Mouse (Mus musculus): ENCODE measurements around the gene Myo18a.

The Myo18a gene

DNA sequence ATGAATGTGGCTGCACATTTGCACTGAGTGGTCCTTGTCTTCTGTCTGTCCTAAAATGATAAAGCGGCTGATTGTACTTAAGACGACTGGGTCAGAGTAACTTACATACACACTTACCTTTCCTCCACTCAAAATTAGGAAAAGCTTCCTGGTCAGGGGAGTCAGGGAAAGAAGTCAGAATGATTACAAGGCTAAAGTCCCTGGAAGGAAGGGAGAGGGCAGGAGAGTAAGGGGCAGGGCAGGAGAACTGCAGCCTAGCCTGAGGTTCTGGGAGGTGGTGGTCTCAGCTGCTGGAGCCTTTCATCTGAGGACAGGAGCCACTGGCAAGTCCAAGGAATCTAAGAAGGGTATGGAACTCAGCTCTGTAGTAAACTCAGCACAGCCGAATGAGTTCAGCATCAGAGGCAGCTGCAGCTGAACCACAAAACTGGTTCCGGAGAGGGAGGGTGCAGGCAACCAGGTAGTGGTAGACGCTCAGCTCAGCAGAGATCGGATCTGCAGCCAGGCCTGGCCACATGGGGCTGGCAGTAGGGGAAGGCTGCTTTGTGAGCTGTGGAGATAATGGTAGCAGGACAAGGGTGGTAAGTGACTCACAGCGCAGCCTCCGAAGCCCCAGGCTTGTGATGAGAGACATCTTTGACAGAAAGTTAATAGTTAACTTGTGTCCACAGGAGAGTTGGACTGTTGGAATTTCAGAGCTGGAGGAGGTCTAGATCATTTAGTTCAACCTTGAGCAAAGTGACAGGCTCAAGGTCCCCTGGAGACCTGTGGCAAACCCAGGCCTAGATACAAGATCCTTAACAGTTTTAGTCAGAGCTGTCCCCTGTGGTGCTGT lies 9.1 kb downstream of the Myo18a start:
- DNase-seq (ENCODE audit: low spot score in 2 of 2): no peak

DNA sequence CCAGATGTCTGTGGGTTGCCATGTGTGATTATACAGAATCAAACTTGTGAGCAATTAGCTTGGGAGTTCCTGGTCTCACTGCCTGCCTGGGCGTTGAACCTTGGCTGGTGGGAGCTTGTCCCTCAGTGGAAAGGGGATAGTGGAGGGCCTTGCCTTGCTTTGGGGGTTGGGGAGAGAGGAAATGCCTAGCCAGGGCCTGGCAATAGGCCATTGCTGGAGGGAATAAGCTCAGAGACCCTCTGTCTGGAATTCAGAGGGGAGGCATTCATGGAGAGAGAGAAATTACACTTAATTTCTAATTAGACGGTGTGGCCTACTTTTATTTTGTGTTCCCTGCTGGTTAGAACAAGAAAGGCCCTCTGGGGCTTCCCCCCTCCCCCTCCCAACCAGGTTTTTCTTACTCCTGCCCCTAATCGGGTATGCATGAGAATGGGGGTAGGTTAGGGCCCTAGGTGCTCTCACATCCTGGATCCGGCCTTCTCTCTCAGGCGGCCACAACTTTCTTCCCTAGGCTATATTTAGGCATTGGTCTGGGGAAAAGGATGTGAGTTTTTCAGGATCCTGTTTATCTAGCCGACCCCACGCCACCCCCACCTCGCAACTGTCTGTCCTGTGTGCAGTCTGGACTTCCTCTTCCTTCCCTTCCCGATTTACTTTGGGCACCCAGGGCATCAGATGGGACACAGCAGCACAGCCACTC lies 12.8 kb downstream of the Myo18a start:
- no peak for DNase-seq (ENCODE audit: low spot score in 2 of 2)

DNA sequence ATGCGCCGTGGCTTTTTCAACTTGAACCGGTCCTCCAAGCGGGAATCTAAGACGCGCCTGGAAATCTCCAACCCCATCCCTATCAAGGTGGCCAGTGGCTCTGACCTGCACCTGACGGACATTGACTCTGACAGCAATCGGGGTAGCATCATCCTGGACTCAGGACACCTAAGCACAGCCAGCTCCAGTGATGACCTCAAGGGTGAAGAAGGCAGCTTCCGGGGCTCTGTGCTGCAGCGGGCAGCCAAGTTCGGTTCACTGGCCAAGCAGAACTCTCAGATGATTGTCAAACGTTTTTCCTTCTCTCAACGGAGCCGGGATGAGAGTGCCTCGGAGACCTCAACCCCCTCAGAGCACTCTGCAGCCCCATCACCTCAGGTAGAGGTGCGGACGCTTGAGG lies 14.4 kb downstream of the Myo18a start:
- DNase-seq (ENCODE audit: low spot score in 2 of 2): no peak

DNA sequence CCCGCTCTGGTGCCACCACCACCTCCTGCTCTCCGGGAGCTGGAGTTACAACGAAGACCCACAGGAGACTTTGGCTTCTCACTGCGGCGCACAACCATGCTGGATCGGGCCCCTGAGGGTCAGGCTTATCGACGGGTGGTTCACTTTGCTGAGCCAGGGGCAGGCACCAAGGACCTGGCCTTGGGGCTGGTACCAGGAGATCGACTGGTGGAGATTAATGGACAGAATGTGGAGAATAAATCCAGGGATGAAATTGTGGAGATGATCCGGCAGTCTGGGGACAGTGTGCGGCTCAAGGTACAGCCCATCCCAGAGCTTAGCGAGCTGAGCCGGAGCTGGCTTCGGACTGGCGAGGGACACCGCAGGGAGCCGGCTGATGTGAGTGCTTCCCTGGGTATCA lies 14.9 kb downstream of the Myo18a start:
- DNase-seq (ENCODE audit: low spot score in 2 of 2): no peak

DNA sequence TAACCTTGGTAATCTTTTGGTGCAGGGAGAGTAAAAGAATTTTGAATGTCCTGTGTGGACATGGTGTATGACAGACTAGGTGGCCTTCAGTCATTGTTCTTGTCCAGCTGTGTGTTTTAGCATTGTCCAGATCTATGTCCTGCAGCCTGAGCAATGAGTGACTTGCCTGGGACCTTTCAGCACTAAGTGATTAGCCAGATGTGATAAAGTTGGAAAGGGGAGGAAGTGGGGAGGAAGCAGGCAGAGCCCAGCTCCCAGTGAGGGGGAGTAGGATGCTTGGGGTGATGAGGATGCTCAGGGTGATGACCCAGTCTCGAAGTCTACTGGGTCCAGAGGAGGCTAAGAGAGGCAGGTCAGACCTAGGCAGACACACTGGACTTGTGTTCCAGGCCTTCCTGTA lies 16.2 kb downstream of the Myo18a start:
- DNase-seq (ENCODE audit: low spot score in 2 of 2): no peak

DNA sequence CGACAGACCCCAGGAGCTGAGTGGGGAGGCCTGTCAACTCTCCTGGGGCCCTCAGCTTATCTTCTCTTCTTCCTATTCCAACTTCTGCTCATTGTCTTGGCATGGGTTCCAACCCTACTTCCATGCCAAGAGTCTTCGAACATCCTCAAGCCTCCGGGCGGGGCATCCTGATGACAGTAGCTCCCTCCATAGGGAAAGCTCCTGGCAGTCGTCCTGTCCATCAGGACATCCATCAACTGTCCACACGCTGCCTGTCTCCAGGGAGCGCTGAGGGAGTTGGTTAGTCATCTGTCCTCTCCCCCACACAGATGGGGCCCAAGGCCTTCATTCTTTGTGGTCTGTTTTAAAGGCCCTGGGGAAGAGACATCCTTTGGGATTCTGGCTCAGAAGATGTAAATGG lies 18.0 kb downstream of the Myo18a start:
- no peak for DNase-seq (ENCODE audit: low spot score in 2 of 2)

DNA sequence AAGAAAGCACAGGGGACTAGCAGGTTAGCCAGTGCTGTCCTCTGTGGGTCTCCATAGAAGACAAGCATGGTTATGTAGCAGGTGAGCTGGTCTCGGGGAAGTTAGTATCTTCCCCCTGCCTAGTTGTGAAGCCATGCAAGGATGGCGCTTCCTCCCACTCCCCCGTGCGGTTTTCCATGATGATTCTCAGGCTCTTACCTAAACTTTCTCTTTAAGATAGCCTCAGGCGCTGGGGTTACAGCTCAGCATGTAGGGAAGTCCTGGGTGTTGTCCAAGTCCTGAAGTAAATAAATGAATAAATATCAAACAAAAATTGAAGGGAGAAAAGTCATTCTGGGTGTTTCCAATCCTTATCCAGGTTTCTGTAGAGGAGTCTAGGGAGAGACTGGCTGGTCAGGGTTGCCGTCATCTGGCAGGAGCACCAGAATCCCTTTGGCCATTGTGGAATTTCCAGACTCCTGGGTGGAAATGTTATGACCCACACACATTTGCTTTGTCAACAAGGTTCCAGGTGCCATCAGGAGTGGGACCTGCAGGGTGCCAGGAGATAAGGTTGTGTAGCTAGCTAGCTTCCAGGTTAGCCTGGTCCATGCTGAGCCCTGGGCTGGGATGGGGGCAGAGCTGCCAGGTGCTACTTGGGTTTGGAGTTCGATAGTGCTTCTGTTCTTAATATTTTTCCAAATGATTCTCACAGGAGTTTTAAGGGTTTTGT lies 19.2 kb downstream of the Myo18a start:
- no peak for DNase-seq (ENCODE audit: low spot score in 2 of 2)

DNA sequence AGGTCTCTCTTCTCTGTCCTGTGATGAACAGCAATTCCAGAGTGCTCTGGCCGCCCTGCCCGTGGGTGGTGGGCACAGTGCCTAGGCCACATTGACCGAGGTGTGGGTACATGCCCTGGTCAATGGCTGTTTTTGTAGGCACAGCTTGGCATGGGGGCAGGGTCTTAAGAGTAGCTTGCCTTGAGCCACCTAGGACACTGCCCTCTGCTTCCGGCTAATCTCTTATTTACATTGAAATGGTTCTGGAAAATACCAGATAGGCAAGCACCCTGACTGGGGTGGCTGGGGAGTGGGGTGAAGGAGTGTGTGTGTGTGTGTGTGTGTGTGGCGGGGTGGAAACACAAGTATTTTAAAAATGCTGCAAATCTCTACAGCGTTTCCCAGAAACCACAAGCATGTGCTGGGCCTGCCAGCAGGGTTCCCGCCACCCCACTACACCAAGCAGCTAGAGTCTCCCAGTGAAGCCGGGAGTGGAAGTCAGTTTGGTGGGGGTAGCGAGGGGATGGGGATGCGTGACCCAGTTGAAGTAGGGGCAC lies 20.2 kb downstream of the Myo18a start:
- no peak for DNase-seq (ENCODE audit: low spot score in 2 of 2)

DNA sequence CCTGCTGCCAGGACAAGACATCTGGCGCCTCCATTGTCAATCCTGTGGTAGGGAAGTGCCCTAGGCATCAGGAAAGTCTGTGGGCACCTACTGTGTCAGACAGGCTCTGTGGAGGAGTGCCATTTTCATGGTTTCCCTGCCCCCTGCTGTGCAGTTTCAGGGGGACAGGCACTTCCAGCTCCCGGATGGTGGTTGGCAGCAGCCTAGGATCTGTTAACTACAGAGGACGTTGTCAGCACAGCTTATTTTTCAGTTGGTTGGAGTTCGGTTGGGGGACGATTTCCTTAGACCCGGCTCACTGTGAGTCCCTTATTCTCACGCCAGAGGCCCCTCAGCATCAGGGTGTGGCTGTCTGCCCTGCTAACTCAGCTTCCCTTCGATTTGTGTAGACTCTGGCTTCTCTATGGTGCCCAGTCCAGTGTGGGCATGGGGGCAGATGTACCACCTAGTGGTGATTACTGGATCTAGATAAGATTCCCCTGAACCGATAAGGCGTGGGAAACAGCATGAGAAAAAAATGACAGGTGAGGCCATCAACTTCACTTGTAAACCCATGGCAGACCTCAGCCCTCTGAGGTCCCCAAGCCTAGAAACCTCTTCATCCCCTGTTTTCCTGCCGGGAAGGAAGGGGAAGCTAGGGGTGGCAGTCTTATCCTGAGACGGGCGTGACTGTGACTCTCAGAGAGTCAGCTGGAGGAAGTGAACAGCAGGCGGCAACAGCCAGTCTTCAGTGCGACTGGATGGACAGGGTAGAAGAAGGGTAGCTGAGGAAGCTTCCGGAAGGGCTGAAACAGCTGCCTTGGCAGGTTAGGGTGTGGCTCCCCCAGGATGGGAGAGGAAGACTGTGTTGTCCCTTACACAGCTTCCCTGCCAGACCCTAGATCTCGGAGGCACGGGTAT lies 21.0 kb downstream of the Myo18a start:
- DNase-seq (ENCODE audit: low spot score in 2 of 2): peak in 1 of 2 experiments; percentile 28

DNA sequence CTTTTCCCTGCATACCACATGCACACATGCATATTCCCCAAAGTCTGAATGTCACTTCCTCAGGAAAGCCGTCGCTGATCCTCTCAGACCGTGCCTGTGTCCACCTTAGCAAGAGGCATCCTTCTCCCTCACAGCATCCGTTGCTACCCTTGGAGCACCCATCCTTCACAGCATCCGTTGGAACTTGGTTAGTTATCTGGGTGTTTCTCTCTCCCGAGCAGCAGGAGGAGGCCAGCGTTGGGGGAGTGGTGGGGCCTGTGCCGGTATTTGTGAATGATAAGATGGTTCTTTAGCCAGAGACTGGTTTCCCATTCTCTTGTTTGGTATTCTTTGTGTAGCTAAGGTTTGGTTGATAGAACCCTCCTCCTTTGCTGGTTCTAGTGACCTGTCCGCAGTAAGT lies 21.8 kb downstream of the Myo18a start:
- DNase-seq (ENCODE audit: low spot score in 2 of 2): no peak

DNA sequence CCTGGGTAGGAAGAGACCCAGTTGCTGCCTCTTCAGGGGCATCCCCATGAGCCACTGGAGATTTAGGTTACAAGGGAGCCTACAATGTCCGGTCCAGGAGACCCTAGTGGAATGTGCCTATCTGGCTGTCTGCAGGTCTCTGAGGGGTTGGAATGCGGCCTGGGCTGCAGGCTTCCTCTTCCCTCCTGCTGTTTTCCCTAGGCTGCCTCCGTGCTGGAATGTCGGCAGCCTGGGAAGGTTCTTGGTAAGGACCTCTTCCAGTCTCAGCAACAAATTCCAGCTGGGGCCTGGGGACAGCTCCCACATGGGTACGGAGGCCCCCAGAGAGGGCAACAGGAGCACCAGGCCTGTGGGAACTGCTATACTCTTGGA lies 22.3 kb downstream of the Myo18a start:
- no peak for DNase-seq (ENCODE audit: low spot score in 2 of 2)

DNA sequence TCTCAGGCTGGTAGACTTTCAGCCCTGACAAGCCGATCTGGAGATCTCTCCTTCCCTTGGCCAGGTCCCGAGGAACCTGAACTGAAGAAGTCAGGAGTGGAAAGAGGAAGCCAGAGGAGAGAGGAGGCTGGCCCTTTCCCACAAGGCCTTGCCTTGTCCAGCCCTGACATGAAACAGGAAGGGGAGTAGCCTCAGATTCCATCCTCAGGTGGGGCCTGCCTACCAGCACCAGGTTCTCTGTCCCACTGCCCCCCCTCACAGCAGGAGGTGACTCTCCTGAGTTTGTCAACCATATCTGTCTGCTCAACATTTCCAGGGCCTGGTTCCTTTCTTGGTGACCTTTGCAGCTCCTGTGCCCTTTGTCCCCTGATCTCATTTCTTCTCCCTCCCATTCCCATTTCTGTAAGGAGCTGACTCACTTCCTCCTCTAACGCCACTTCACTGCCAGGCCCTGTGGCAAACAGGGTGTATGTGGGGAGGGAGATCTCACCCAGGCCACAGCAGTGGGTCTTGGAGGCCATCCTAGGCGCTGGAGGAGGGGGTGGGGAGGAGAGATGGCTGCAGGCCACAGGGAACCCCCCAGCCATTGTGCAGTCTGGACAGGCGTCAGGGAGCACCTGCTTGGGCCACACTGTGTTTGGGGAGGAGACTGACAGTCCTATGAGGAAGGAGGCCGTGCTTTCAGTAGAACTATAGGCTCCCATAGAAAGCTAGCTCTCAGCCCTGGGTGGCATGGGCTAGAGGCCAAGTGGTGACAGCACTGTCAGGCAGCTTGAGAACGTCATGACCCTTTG lies 22.9 kb downstream of the Myo18a start:
- no peak for DNase-seq (ENCODE audit: low spot score in 2 of 2)

DNA sequence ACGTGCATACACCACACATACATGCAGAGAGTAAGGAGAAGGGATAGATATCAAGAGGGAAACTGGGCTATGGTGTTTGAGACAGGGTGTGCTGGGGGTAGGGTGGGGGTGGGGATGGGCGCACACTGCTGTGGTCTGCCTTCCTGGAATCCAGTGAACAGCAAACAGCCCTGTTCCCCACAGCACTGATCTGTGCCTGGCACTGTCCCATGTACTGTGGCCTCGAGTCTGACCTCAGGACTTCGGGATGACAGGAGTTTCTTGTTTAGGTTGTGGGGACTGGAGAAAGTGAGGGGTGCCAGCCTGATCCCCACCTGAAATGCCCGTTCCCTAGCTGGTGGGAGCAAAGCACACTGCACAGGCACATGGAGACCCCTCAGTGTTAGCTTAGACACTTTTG lies 24.7 kb downstream of the Myo18a start, which contains the start of gene Gm10277:
Gene Gm10277 (minus strand): TSS at position 41 of the 400 bp plus-strand sequence.
- no peak for DNase-seq (ENCODE audit: low spot score in 2 of 2)

DNA sequence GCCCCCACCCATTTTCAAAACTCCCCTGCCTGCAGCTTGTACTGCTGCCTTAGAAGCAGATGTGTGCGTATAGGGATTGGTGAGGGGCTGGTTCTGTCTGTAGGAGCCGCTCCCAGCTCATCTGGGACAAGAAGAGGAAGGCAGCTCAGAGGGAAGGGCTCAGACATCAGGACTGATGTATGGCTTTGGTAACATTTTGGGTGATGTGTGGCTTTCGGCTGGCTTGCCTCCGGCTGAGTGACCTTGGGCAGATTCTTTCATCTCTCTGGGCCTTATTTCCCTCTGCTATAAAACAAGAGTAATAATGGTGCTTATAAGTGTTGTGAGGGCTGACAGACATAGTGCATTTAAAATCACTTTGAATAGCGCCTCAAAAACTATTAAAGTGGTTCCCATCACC lies 26.5 kb downstream of the Myo18a start:
- DNase-seq (ENCODE audit: low spot score in 2 of 2): no peak

DNA sequence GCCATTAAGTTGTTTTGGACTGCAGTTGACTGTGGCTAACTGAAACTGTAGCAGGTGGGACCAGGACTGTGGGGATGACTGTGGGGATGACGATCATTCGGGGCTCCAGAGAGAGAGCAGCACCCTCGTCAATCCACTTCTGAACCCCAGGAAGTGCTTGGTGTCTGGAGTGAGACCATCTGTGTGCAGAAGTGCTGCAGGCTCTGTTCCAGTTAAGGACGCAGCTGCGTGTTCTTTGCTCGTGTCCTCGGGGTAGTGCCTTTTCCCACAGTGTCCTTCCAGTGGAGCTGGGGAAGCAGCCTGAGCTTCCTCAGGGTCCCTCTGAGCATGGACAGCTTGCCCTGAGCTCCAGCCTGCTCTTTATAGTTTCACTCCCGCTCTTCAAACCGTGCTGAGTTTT lies 27.2 kb downstream of the Myo18a start:
- no peak for DNase-seq (ENCODE audit: low spot score in 2 of 2)

DNA sequence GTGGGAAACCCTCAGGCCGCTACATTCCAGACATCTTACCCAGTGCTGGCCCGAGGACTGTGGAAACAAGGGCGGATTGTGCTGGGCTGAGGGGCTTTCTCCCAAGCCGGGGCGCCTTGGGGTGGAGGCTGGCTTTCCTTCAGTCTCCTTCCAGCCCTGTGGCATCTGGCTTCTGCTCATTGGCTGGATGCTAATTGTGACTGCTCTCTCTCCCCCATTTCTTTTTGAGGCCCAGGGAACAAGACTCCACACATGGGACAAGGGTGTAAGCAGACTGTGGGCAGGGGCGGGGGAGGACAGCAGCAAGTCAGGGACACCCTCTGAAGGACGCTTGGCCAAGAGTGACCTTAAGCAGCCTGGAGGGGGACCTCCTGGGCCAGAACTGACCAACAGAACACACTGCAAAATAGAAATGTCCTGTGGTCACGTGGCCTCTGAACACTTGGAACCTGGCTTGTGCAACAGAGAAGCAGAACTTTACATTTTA lies 28.2 kb downstream of the Myo18a start:
- no peak for DNase-seq (ENCODE audit: low spot score in 2 of 2)

DNA sequence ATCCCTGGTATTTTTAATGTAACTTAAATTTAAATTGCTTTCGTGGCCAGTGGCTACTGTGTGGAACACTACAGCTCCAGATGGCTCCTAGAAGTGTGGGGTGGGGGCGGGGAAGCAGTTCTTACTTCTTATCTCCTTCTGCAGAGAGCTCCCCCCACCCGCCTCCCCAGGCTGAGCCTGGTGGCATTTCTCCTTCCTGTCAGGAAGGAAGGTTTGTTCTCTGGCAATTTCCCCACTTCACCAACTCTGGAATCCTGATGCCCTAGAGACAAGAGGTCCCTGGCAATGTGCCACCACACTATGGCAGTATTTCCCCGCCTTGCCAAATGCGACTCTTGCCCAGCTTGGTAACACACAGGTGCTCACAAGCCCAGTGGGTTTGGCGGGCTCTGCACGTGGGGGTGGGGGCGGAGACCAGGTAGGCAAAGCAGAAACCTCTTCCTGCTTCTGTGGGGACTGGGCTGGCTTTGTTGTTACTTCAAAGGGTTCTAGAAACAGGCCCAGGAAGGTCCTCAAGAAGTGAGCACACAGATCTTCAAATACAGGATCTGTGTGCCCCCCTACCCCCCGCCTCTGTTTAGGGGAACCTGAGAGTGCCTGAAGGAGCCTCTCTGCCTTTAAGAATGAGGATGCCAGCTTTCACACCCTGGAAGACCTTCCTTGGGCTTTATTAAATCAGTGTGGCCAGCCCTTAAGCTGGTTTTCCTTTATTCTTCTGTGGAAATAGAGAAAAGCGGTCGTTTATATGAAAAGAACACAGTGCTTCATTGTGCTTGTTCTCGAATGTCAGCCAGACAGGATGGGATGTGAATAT lies 28.9 kb downstream of the Myo18a start:
- peak in 1 of 2 experiments; percentile 54 for DNase-seq (ENCODE audit: low spot score in 2 of 2)

DNA sequence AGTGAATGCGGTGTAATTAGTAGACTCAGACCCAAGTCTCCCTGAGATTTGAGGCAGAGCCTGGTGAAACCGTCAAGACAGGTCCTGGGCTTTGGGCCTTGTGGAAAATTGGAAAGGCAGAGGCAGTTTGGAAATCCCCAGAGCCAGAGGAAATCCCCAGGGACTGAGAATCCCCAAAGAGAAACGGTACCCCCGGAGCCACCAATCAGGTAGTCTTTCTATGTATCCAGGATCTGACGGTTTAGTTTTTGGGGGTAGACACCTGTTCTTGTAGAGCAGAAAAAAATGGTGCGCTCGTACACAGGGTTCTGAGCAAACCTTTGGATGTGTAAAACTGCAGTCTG lies 29.5 kb downstream of the Myo18a start:
- DNase-seq (ENCODE audit: low spot score in 2 of 2): no peak

DNA sequence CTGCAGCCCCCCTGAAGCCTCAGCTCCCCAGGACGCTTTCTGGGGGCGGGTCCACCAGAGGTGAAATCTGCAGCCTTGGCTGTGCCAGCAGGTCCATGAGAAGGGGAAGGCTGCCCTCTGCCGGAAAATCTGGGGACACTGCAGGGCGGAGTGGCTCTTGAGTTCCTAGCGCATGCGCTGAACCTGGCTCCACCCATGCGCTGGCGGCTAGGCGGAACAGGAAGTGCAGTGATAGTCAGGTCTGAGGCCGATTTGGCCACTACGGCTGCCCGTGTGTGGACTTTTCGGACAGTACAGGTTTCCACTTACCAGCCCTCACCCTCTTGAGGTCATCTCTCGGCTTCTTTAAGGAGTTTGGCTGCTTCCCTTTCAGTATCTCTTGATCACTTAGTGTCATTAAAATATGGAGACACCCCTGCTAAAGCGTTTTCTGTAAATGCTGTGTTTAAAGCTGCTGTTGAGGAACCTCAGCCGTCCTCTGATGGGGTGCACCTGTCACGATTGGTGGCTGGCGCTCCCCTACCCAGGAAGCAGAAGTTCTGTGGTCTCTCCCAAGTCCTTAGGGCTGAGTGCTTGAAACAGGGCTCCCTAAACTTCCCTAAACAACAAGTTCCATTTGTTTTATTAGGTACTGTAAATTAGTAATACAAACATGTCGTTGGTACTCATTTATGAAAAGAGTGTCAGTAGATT lies 30.3 kb downstream of the Myo18a start:
- peak; percentile 98 for DNase-seq (ENCODE audit: low spot score in 2 of 2)

Measured in natural killer cell, adult 2 months (primary cell).